Mouse (Mus musculus) hindbrain, embryonic 10.5 days (tissue): Measurements from ENCODE around the gene Etnk2. TPM values are rescaled to one million over a fixed set of nuclear protein-coding genes. Genes with fewer than 3 reads are reported as not detected.
"Not testable (repeated sequence)": the region's sequence is repeated elsewhere in the genome, so short reads cannot be mapped to it uniquely, and the experiment has no call there.

Source experiments
- DNase-seq: peaks from one replicate; pipeline ENCODE4 v3.0.0-alpha.2; 2017; ENCODE audit warnings: low spot score
- H3K27ac ChIP-seq: fragments of 300-500 bp; sonication (generic); 2 replicates; pipeline ENCODE4 v1.5.1; 2016; ENCODE audit warnings: mild to moderate bottlenecking, moderate library complexity
- H3K27me3 ChIP-seq: fragments of 300-500 bp; sonication (generic); 2 replicates; pipeline ENCODE4 v1.6.1; 2016; ENCODE audit warnings: mild to moderate bottlenecking; ENCODE audit not compliant: poor library complexity, insufficient read depth, severe bottlenecking
- H3K36me3 ChIP-seq: fragments of 300-500 bp; sonication (generic); 2 replicates; pipeline ENCODE4 v1.6.1; 2016; ENCODE audit warnings: mild to moderate bottlenecking, moderate library complexity
- H3K4me1 ChIP-seq: fragments of 300-500 bp; sonication (generic); replicated peaks from 2 replicates; pipeline ENCODE4 v1.6.1; 2016; ENCODE audit warnings: mild to moderate bottlenecking
- H3K4me3 ChIP-seq: fragments of 300-500 bp; sonication (generic); 2 replicates; pipeline ENCODE4 v1.5.1; 2016; ENCODE audit warnings: mild to moderate bottlenecking, moderate library complexity
- H3K9me3 ChIP-seq: fragments of 300-500 bp; sonication (generic); 2 replicates; pipeline ENCODE4 v1.6.1; 2016; ENCODE audit warnings: mild to moderate bottlenecking, moderate library complexity
- WGBS: fragments of 180-500 bp; shearing (Covaris S2); methylation state at CpG from one replicate; pipeline ENCODE4 v1.1.7; 2016; 5-methylcytosine and 5-hydroxymethylcytosine counted together
- polyA plus RNA-seq: library from polyadenylated mRNA; unstranded; fragments of >200 nt; fragmentation: Nextera tagmentation; extraction: Ambion mirVana; gene quantifications from 2 replicates; pipeline ENCODE4 v1.2.1, GENCODE M21; 2016

Etnk2 gene
- polyA plus RNA-seq, 1 experiment from 2014 or later = 4.1 TPM

GRCm38 (mm10) chr1:133331142-133331541 lies 32.2 kb upstream of the Etnk2 start:
- WGBS = 53% methylated on average over 3 of the region's 3 CpGs
- no peak for DNase-seq
- no peaks in the 10 kb centered on the region for H3K9me3 ChIP-seq
- no peak overlapping the region for H3K4me3 ChIP-seq
- 0 out of 2 replicates have a peak overlapping the region, but pooled peaks have one; percentile 8 for H3K27ac ChIP-seq
- peaks cover 57% of the 10 kb centered on the region for H3K27me3 ChIP-seq
- H3K36me3 ChIP-seq = no peaks in the 10 kb centered on the region
- peaks cover 29% of the 10 kb centered on the region for H3K4me1 ChIP-seq

GRCm38 (mm10) chr1:133332656-133333430 lies 30.5 kb upstream of the Etnk2 start:
- DNase-seq = no peak
- WGBS = 84% methylated on average over 11 of the region's 11 CpGs
- Histone ChIP-seq H3K4me3 (no peak overlapping the region), H3K9me3 (no peaks in the 10 kb centered on the region), H3K4me1 (peaks cover 29% of the 10 kb centered on the region), H3K27me3 (peaks cover 47% of the 10 kb centered on the region), H3K27ac (no peak overlapping the region), H3K36me3 (no peaks in the 10 kb centered on the region)

- H3K9me3 ChIP-seq = no peaks in the 10 kb centered on the region
- H3K4me1 ChIP-seq = peaks cover 22% of the 10 kb centered on the region
- no peak overlapping the region for H3K27ac ChIP-seq
- no peak overlapping the region for H3K4me3 ChIP-seq
- no peaks in the 10 kb centered on the region for H3K36me3 ChIP-seq
- H3K27me3 ChIP-seq = peaks cover 36% of the 10 kb centered on the region
- 71% methylated on average over 6 of the region's 6 CpGs for WGBS
- no peak for DNase-seq
These were observed 29.4 kb upstream of the Etnk2 start for GRCm38 (mm10) chr1:133333937-133334336.

GRCm38 (mm10) chr1:133340403-133340802 lies 23.0 kb upstream of the Etnk2 start:
- H3K27ac ChIP-seq, H3K9me3 ChIP-seq, DNase-seq, H3K4me1 ChIP-seq, H3K27me3 ChIP-seq, H3K4me3 ChIP-seq, H3K36me3 ChIP-seq: not testable (repeated sequence)
- 66% methylated on average over 1 of the region's 1 CpGs for WGBS

- Histone ChIP-seq H3K4me1 (no peaks in the 10 kb centered on the region), H3K36me3 (no peaks in the 10 kb centered on the region), H3K27ac (no peak overlapping the region), H3K27me3 (no peaks in the 10 kb centered on the region), H3K9me3 (no peaks in the 10 kb centered on the region), H3K4me3 (no peak overlapping the region)
- no peak for DNase-seq
- 97% methylated on average over 2 of the region's 2 CpGs for WGBS
These were observed 19.0 kb upstream of the Etnk2 start for GRCm38 (mm10) chr1:133344357-133344756.

GRCm38 (mm10) chr1:133346531-133346930 lies 16.8 kb upstream of the Etnk2 start:
- H3K27ac ChIP-seq = no peak overlapping the region
- WGBS = 88% methylated on average over 9 of the region's 9 CpGs
- 0 out of 2 replicates have a peak, but pooled peaks cover 3% of the 10 kb centered on the region for H3K4me1 ChIP-seq
- H3K9me3 ChIP-seq = no peaks in the 10 kb centered on the region
- no peak overlapping the region for H3K4me3 ChIP-seq
- no peak for DNase-seq
- H3K36me3 ChIP-seq = no peaks in the 10 kb centered on the region
- H3K27me3 ChIP-seq = 0 out of 2 replicates have a peak, but pooled peaks cover 8% of the 10 kb centered on the region

- DNase-seq = no peak
- H3K36me3 ChIP-seq = no peaks in the 10 kb centered on the region
These were observed 16.1 kb upstream of the Etnk2 start for GRCm38 (mm10) chr1:133347226-133347625.

GRCm38 (mm10) chr1:133347693-133348520 lies 15.5 kb upstream of the Etnk2 start:
- no peak overlapping the region for H3K27ac ChIP-seq
- 0 out of 2 replicates have a peak, but pooled peaks cover 10% of the 10 kb centered on the region for H3K4me1 ChIP-seq
- no peaks in the 10 kb centered on the region for H3K36me3 ChIP-seq
- 79% methylated on average over 11 of the region's 11 CpGs for WGBS
- H3K4me3 ChIP-seq = no peak overlapping the region
- H3K9me3 ChIP-seq = no peaks in the 10 kb centered on the region
- DNase-seq = no peak
- peaks cover 17% of the 10 kb centered on the region for H3K27me3 ChIP-seq

More at GRCm38 (mm10) chr1:133347226-133347625, 16.1 kb upstream of the Etnk2 start:
- Histone ChIP-seq H3K9me3 (no peaks in the 10 kb centered on the region), H3K4me3 (no peak overlapping the region), H3K4me1 (0 out of 2 replicates have a peak, but pooled peaks cover 10% of the 10 kb centered on the region), H3K27me3 (peaks cover 12% of the 10 kb centered on the region; the same call in 1 of the 2 replicates), H3K27ac (no peak overlapping the region)
- WGBS = 80% methylated on average over 3 of the region's 3 CpGs

GRCm38 (mm10) chr1:133350210-133350609 lies 13.2 kb upstream of the Etnk2 start, which contains the start of gene Ren1:
Gene Ren1, plus strand, starts transcription at chr1:133350510.
- no peak for DNase-seq
- peak within 1 kb of the TSS; percentile 30; the same call in 1 of the 2 replicates for H3K27ac ChIP-seq
- no peaks in the 10 kb centered on the region for H3K36me3 ChIP-seq
- H3K27me3 ChIP-seq = peaks cover 31% of the 10 kb centered on the region
- no peaks in the 10 kb centered on the region for H3K9me3 ChIP-seq
- H3K4me1 ChIP-seq = 0 out of 2 replicates have a peak, but pooled peaks cover 10% of the 10 kb centered on the region
- 88% methylated on average over 1 of the region's 1 CpGs for WGBS
- H3K4me3 ChIP-seq = no peak within 1 kb of the TSS

- H3K9me3 ChIP-seq = no peaks in the 10 kb centered on the region
- peaks cover 45% of the 10 kb centered on the region for H3K27me3 ChIP-seq
- H3K4me1 ChIP-seq = peaks cover 25% of the 10 kb centered on the region
- H3K36me3 ChIP-seq = no peaks in the 10 kb centered on the region
- 68% methylated on average over 9 of the region's 9 CpGs for WGBS
- DNase-seq = no peak
- no peak overlapping the region for H3K4me3 ChIP-seq
- H3K27ac ChIP-seq = no peak overlapping the region; the same call in 1 of the 2 replicates
These were observed 11.6 kb upstream of the Etnk2 start for GRCm38 (mm10) chr1:133351762-133352161.

- H3K4me1 ChIP-seq = peaks cover 27% of the 10 kb centered on the region
- no peaks in the 10 kb centered on the region for H3K9me3 ChIP-seq
- no peak overlapping the region for H3K27ac ChIP-seq
- no peak overlapping the region for H3K4me3 ChIP-seq
- peak; percentile 77 for DNase-seq
- peaks cover 46% of the 10 kb centered on the region for H3K27me3 ChIP-seq
- 53% methylated on average over 12 of the region's 12 CpGs for WGBS
- H3K36me3 ChIP-seq = no peaks in the 10 kb centered on the region
These were observed 10.0 kb upstream of the Etnk2 start for GRCm38 (mm10) chr1:133353371-133353809.

- Histone ChIP-seq H3K4me3 (no peak overlapping the region), H3K4me1 (peaks cover 27% of the 10 kb centered on the region), H3K36me3 (no peaks in the 10 kb centered on the region), H3K9me3 (no peaks in the 10 kb centered on the region), H3K27me3 (peaks cover 56% of the 10 kb centered on the region), H3K27ac (no peak overlapping the region)
- DNase-seq = no peak
- 41% methylated on average over 5 of the region's 5 CpGs for WGBS
These were observed 7.9 kb upstream of the Etnk2 start for GRCm38 (mm10) chr1:133355469-133355868.
